Mouse (Mus musculus) retina, postnatal 1 day (tissue): ENCODE measurements around the gene Ugt1a5.
"Not testable (repeated sequence)": the region's sequence is repeated elsewhere in the genome, so short reads cannot be mapped to it uniquely, and the experiment has no call there.

Source experiments
- DNase-seq: peaks from one replicate; pipeline ENCODE4 v3.0.0-alpha.2; 2012

Ugt1a5 gene

GRCm38 (mm10) chr1:88225301-88225700 is 59.5 kb downstream of the Ugt1a5 start:
- DNase-seq, result not testable (repeated sequence)

DNA sequence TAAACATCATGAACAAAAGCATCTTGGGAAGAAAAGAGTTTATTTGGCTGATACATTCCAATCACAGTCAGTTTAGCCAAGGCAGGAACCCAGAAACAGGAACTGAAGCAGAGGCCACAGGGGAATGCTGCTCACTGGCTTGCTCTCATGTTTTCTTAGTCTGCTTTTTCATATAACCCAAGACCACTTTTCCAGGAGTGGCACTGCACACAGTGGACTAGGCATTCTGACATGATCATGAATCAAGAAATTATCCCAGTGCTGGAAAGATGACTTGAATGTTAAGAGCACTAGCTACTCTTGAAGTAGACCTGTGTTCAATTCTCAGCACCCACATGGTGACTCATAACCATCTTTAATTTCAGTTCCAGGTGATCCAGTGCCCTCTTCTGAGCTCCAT is 59.9 kb downstream of the Ugt1a5 start:
- no peak for DNase-seq

DNA sequence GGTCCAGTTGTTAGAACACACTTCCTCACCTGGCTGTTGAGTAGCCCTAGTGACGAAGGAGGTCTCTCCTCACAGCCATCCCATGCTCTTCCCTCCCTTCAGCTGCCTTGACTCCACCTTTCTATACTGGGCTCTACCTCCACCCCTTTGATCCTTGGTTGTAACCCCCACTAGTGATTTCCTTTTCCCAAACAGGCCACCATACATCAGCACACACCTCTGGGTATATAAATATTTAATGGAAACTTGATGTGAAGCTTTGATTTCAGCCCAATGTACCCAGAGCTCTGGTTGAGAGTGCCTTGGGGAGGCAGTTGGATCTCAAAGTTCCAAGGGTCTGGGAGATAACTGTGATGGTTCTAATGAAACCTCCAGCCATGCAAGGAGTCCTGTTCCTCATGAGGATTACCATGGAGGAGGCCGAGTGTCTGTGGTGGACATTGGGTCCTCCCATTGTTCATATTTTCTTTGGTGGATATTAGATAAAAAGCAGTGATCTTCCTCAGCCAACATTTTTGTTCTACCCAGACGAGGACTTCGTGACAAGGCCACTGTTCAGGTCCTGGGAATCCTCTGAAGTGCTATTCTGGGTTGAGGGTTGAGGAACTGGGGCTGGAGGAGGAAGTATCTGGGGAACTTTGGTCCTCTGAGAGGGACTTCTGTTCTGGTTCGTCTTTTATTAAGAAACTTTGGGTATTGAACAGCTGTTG is 61.0 kb downstream of the Ugt1a5 start, which contains the start of gene Mroh2a:
Mroh2a (plus strand) TSS at position 317 of the 710 bp plus-strand sequence.
- DNase-seq, result no peak

DNA sequence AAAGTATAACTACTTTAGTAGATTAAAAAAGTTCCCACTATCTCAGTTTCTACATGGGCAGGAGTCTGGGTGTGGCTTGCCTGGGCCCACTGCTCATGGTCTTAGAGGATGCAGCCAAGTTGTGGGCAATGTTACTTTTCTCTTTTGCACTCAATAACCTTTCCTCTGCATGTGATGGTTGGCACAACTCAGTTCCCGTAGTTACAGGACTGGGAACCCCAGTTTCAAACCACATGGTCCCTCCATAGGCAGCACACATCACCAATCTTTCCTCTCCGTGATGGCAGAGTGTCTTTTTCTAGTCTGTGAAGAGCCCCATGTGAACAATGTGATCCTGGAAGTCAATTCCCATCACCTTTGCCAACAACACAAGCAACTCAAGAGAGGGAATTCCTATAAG is 61.7 kb downstream of the Ugt1a5 start:
- no peak for DNase-seq

DNA sequence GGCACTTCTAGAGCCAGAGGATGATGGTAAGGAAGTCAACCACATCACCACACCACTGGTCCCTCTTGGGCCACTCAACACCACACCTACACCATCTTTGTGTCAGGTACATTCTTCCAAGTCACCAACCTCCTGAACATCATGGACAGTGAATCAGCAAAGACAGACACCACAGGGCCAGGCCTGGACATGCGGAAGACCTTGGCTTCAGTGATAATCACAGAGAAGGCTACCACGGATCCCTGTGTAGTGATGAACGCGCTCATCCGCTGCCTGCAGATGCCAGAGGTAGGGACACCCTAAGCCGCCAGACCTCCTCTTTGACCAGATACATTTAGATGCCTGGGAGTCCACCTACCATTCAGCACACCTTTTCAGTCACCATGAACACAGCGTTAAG is 62.3 kb downstream of the Ugt1a5 start:
- no peak for DNase-seq

DNA sequence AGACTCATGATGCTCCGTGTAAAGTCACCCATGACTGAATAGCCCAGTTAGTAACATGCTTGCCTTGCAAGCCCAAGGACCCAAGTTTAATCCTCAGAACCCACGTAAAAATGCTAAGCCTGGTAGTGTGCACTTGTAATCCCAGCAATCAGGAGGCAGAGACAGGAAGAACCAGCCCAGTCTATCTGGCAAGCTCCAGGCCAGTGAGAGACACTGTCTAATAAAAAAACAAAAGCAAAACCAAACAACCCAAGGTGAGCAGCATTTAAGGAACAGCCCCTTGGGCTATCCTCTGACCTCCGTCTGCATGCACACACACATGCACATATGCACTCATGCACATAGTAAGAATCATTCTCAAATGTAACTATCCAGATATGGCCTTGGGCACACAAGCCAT is 63.8 kb downstream of the Ugt1a5 start:
- no peak for DNase-seq

DNA sequence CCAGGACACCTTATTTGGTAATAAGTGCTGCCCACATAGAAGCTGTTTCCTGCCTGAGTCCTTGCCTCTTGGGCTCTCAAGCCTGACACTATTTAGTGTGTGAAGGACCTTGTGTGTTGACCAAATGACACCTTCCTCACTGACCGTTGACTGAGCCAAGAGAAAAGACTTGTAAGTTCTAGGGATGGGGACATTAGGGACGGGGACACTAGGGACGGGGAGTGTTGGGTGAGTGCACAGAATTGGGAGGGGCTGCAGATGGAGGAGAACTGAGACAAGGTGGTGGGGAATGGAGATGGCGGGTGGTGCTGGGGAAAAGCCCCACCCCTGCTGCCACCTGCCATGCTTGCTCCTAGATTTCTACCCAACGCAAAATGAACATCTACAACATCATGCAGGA is 64.2 kb downstream of the Ugt1a5 start:
- no peak for DNase-seq

DNA sequence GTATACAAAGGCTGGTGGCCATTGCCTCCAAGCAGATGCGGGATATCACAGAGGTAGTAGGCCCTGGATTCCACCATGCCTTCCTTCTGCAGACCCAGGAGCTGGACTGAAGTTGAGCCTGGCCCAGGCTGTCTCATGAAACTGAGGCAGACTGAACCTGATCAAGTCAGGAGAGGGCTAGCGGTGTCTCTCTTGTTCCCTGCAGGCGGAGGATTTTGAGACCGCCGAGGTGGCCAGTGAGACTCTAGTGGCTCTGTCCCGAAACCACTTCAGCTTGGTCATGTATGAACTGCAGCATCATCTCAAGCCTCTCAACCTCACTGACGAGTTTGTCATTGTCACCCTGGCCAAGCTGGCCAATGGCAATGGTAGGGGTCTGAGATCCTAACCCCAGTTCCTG is 64.6 kb downstream of the Ugt1a5 start:
- no peak for DNase-seq

DNA sequence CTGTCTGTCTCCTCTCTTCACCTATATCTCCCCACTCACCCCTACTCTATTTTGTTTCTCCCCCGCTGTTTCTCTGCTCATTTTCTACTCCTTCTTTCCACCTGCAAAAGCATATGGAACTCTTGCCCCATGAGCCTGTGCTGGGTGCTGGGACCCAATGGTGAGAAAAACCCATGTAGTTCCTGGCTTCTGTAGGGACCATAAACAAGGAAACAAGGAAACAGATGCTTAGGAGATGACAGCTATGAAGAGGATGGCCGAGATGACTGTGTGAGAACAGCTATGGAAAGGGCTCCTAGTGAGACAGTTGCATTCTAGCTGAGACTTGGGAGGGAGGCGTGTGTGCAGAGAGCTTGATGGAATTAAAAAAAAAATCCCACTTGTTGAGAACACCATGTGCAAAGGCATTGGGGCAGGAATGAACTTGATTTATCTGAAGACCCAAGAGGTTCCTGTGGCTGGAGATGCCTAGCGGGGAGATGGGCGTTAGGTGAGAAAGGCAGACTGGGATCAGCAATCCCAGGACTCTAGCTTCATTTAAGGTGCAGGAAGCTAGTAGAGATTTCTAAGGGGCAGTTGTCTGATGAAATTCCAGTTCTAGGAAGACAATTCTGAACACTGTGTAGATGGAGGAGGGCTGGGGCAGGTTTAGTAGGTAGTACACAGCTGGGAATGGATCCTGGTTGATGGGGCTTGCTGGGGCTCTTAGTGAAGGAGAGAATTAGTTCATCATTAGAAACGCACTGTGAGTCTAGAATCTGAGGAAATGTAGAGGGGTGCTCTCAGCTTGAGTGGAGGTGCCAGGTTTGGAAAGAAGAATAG is 65.4 kb downstream of the Ugt1a5 start:
- DNase-seq, result no peak

GRCm38 (mm10) chr1:88231803-88232499 is 66.1 kb downstream of the Ugt1a5 start:
- no peak for DNase-seq

GRCm38 (mm10) chr1:88232664-88233380 is 67.0 kb downstream of the Ugt1a5 start:
- no peak for DNase-seq

GRCm38 (mm10) chr1:88233421-88234247 is 67.8 kb downstream of the Ugt1a5 start:
- DNase-seq, result no peak

DNA sequence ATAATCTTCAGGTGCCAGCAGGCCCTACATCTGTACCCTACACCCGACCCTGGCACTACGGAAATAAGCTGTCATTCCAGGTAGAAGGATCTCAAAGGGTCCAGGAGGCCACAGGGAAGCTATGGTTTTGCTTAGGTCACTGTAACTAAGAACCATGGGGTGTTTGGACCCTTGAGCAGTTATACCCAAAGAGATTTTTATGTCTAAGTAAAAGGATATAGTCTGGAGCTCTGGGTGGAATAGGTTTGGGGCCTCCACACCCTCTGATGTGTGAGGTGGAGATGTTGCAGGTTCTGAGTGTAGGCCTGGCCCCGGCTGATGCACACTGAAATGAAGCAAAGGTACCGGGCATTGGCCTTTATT is 68.4 kb downstream of the Ugt1a5 start:
- no peak for DNase-seq

DNA sequence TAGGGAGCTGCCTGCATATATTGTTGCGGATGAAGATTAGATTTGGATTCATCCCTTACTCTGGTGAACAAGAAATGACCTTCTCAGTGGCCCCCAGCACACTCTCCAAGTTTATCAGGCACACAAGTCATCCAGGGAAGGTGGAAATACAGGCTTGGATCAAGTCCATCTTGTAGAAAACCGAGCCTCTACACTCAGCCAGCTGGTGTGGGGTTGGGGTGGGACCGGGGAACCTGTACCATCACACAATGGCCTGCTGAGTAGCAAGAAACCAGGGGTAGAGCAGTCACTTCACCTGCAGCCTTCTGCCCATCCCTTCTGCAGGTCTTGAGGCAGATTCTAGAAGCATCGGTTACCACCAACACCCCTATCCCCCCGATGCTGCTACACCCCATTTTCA is 68.8 kb downstream of the Ugt1a5 start:
- no peak for DNase-seq

DNA sequence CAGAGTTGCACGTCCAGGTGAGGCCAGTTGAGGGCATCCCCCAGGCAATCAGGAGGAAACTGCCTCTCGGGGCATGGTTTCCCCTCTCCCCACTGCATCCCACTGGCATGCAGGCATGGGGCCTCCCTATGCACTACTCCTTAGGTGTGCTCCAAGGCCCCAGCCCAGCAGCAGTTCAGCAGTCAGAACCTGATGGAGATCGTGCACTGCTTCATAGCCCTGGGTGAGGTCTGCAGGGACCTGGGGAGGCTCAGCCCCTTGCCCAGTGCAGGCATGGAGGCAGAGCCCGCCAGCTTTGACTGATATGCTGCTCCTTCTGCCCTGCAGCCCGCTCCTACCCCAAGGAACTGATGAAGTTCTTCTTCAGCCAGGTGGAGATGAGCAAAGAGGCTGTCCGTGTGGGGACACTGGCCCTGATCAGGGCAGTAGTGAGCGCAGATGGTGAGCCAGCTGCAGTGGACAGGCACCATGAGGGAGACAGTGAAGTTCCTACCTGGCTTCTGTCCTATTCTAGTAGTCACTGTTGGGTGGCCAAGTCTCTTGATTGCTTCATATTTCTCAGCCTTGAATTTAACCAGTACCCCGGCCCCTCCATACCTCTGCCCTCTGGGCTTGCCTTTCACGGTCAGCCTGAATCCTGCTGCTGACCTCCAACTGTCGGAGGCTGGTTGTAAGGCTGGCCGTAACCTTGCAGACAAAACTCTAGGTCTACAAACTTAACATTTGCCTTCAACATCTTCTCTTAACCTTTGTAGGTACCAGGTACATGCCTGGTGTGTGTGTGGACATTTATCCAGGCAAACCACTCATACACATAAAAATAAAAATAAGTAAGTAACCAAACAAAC is 69.5 kb downstream of the Ugt1a5 start:
- no peak for DNase-seq

GRCm38 (mm10) chr1:88235894-88236415 is 70.1 kb downstream of the Ugt1a5 start:
- DNase-seq, result no peak

- no peak for DNase-seq
Observed at GRCm38 (mm10) chr1:88237311-88237710, 71.5 kb downstream of the Ugt1a5 start.

DNA sequence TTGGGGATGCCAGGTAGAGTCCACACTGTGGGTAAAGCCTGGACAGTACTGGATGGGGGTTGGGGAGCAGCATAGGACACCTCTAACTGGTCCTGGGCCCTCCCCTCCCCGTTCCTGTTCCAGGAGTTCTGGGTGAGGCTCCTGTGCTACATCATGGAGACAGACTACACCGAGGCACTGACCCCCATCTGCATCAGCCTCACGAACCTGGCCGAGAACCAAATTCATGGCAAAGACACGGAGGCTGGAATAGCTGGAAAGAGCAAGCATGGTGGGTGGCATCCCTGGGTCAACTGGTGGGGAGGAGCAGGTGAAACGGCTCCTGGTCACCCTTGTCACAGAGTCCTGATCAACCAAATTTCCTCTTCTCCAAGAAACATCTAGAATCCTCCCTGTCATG is 73.0 kb downstream of the Ugt1a5 start:
- DNase-seq, result no peak

DNA sequence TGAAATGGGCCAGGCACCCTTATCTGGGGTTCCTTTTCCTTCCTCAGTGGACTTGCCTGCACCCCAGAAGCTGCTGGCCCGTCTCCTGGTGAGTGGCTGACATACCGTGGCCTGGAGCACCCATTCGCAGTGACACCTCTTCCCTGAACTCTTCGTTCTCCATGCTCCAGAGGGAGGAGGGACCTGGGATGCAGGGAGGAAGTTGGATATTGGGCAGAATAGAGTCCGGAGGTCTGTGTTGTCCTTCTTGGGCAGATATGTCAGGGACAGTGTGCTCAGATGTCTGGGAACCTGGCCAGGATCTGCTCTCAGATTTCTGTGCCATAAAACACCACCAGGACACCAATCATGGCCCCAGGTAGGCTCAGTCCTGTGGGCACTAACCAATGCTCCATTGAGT is 74.3 kb downstream of the Ugt1a5 start:
- no peak for DNase-seq

GRCm38 (mm10) chr1:88240579-88240978 is 74.8 kb downstream of the Ugt1a5 start:
- DNase-seq, result no peak

- no peak for DNase-seq
Observed at GRCm38 (mm10) chr1:88243861-88244260, 78.0 kb downstream of the Ugt1a5 start.
